Mouse (Mus musculus) A20 (cell line): Measurements from ENCODE around the gene Olfr12.

Experiments used
- DNase-seq: peaks from one replicate; pipeline ENCODE4 v3.0.0-alpha.2; 2011; ENCODE audit warnings: low read depth, low spot score

Gene Olfr12

GRCm38 (mm10) chr1:92640393-92640792 lies 22.8 kb downstream of the Olfr12 start:
- DNase-seq, result peak; percentile 19

DNA sequence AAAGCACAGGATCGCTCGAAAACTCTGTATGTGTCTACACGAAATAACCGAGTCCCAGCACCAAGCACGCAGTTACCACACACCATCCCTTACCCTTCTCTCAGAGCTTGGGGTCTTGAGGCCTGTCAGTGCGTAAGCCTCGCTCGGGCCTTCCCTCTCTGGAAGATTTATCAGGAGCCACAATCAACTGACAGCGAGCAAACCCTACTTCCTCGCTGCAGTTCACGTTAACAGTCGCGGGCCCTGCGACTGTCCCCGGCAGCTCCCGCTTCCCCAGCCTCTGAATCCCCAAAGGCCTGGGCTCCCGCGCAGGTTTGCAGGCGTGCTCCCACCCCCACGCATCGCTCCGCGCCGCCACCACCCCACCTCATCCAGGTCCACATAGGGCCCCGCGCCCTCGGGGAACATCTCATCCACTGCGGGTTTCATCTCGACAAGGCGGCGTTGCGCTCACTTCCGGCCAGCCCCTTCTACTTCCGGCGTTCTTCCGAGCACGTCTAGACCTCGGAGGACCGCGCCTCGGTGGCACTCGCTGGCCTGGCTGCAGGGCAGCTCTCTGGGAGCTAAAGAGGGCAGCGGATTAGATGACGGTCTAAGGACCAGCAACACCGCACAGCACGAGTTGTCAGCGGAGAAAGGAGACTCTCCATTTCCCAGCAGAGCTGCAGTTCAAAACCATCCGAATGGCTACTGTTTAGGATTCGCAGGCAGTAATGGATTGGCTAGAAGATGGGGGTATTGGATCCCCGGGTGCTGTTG lies 24.1 kb downstream of the Olfr12 start, which contains the start of gene Cops9:
Gene Cops9 (minus strand): TSS at position 472 of the 759 bp plus-strand sequence.
- DNase-seq, result peak; percentile 94

- DNase-seq, result no peak
Measured at GRCm38 (mm10) chr1:92643691-92644090, 26.1 kb downstream of the Olfr12 start.

DNA sequence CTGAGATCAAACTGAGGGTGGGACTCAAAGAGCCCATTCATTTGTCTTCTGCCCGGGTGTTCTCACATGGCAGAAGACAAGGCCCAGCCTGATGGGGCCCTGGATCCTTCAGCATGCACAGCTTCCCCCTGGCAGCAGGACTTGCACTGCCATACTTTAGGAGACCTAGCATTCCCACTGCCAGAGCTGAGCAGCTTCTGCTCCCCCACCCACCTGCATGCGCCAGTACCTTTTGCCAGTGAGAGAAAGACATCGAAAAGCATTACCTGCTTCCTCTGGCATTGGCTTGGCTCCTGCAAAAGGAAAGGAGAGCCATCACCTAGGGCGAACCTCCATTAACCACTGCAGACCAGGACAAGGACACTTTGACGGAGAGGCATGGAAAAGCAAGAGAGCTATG lies 27.3 kb downstream of the Olfr12 start:
- no peak for DNase-seq

DNA sequence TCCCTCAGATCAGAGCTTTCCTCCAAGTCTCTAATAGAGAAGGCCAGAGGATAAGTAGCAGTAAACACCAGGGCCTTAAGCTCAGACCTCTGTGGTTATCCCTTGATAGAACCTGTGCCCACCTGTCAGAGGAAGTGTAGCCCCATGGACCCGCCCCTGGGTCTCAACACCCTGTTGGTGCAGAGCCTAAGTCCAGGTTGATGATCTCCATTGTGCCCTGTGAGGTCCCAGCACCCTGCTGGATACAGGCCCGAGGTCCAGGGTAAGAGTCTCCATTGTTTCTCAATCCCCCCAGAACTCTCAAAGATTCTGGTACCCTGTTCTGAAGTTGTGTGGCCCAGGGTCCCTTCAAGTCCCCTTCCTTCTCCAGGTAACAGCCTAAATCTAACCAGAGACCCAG lies 28.5 kb downstream of the Olfr12 start:
- DNase-seq, result no peak

DNA sequence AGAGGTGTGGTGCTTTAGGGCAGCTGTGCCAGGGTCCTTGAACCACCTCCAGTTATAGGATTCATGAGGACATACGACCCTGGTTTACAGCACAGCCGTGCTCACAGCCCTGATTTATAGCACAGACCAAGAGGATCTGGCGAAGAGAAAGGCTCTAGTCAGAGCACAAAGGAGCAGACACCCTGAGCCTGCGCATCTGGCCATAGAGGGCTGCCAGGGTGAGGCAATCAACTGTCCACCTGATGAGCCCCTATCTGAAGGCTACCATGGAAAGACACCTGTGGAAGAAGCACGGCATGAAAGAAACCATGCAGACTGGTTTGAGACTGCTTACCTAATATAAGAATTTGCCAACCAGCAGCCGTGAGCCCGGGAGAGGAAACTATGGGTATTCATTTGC lies 29.0 kb downstream of the Olfr12 start:
- DNase-seq, result no peak

- no peak for DNase-seq
Measured at GRCm38 (mm10) chr1:92647026-92647425, 29.4 kb downstream of the Olfr12 start.

GRCm38 (mm10) chr1:92647752-92648151 lies 30.2 kb downstream of the Olfr12 start:
- peak; percentile 64 for DNase-seq

DNA sequence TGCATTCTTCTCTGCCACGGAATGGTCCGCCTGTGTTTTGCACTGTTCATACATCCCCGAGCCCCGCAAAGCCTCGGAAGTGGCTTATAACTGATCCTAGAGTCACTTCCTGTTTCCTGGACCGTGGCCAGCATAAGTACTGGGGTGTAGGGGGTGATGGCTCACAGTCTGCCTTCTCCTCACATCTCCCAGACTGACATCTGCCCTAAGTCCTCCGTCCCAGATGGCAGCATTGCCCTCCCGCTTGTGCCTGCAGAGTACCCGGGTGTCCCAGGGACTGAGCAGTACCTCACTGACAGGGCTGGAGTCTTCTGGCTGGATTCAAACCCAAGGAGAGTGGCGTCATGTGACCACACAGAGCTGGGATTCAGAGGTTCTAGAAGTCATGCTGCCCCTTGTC lies 30.6 kb downstream of the Olfr12 start:
- no peak for DNase-seq

GRCm38 (mm10) chr1:92648673-92649072 lies 31.1 kb downstream of the Olfr12 start, which contains the start of gene Otos:
TSS of gene Otos (minus strand) at chr1:92648841.
- peak; percentile 58 for DNase-seq

DNA sequence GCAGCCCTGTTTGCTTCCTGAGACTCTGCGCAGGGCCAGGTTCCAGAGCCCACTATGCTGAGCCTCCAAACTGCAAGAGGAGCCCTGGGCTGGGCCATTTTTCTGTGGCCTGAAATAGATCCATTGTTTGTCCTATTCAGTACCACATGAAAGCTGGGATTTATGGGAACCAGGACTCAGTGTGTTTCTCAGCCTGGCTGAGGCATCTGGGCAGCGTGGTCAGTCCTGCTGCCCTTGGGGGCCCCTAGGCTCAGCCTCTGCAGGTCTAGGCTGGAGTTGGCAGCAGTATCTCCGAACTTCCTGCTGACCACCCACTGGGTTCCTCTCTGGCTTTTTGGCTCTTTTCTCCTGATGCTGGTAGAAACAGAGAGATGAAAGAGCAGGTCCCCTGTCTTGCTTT lies 33.9 kb downstream of the Olfr12 start:
- DNase-seq, result no peak

- no peak for DNase-seq
Measured at GRCm38 (mm10) chr1:92653179-92653578, 35.6 kb downstream of the Olfr12 start.

DNA sequence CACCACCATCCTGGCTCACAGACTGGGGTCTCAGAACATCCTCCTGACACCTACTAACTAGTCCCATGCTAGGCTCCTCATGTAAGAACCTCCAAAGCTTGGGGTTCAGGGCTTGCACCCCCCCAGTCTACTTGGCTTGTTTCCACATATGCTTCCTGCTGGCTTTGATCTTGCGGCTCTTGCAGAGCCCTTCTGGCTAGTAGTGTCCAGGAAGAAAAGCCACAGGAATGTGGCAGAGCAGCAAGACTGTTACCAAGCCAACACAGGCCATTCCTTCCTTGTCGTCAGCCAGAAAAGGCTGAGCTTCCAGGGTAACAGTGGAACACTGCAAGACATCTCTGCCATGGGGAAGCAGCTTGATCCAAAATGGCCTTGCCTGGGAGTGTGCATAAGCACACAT lies 37.1 kb downstream of the Olfr12 start:
- DNase-seq, result no peak

GRCm38 (mm10) chr1:92657025-92657820 lies 39.6 kb downstream of the Olfr12 start:
- DNase-seq, result no peak

DNA sequence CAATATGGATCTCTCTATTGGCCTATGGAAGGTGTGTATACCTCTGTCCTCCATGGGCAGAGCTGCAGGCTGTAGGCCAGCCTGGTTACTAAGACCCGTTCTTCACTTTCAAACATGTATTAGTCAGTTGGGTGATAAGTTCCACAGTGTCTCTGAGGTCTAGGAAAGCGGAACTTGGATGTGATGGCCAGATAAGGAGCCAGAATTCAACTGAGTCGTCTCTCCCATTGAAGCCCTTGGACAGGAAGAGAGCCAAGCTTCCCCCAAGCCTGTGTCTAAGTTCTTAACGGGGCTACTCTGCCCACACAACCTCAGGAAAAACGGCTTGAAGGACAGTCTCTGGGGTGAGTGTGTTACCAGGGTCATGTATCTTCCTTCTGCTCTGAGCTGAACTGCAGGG lies 41.8 kb downstream of the Olfr12 start:
- DNase-seq, result no peak

- no peak for DNase-seq
Measured at GRCm38 (mm10) chr1:92667106-92667505, 49.5 kb downstream of the Olfr12 start.

- no peak for DNase-seq
Measured at GRCm38 (mm10) chr1:92669430-92669829, 51.8 kb downstream of the Olfr12 start.

GRCm38 (mm10) chr1:92671326-92671725 lies 53.7 kb downstream of the Olfr12 start:
- no peak for DNase-seq
